Mouse (Mus musculus): Measurements from ENCODE around the gene Gm47955.
"Not testable (repeated sequence)": the region's sequence is repeated elsewhere in the genome, so short reads cannot be mapped to it uniquely, and the experiment has no call there.

Gene Gm47955

DNA sequence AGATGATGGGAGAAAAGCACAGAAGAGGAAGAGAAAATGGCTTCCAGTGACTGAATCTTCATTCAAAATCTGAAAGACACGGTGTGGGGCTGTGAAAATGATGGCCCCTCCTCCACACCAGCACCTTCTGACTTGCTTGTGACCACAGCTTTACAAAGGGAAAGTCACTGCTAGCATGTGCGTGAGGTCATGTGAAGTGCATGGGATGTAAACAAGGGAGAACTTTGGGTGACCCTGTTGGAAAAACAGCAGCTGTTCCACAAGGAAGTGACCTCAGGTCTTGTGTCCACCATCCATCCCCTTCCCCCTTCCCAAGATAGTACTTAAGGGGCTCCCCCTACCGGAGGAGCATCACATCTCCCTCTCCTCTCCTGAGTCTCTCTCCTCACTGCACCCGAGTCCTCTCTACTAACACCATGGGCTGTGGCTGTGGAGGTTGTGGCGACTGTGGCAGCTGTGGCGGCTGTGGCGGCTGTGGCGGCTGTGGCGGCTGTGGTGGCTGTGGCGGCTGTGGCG, at the start of gene Gm47955:
Gene Gm47955, plus strand, starts transcription at position 417 of the 516 bp plus-strand sequence.
- no peak for DNase-seq

DNA sequence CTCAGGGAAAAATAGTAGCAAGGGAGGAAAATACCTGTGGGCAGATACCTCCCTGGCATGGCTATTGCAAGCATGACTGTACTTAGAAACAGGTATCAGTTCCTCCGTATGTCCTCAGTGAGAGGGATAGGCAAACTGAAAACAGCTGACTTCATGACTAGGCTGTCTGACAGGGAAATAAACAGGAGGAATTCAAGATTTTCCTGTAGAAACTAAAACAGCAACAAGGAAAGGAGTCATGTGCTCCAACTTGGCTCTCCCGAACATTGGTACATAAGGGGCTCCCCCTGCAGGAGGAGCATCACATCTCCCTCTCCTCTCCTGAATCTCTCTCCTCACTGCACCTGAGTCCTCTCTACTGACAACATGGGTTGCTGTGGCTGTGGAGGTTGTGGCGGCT, 47.1 kb upstream of the Gm47955 start, which contains the start of gene A030005L19Rik:
Gene A030005L19Rik, plus strand, starts transcription at position 301 of the 400 bp plus-strand sequence.
- DNase-seq = no peak

DNA sequence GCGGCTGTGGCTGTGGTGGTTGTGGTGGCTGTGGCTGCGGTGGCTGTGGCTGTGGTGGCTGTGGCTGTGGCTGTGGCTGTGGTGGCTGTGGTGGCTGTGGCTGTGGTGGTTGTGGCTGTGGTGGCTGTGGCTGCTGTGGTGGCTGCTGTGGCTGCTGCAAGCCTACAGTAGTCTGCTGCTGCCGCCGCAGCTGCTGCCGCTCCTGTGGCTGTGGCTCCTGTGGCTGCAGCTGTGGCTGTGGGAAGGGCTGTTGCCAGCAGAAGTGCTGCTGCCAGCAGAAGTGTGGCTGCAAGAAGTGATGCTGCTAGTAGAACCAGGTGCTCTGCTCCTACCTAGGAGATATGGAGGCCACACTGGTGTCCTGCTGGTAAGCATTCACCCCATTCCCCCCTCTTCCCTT, 46.7 kb upstream of the Gm47955 start:
- not testable (repeated sequence) for DNase-seq

DNA sequence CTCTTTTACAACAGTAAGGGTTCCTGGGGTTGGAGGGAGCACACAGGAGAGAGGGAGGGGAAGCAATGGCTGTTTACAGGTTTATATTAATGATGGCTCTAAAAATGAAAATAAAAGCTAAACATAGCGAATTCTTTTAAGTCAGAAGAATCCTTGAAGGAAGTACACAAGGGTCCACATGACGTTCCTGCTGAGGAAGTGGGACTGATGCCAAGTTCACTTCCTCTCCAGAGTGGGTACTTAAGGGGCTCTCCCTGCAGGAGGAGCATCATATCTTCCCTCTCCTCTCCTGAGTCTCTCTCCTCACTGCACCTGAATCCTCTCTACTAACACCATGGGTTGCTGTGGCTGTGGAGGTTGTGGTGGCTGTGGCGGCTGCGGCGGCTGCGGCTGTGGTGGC, 35.4 kb upstream of the Gm47955 start, which contains the start of gene A030014E15Rik:
Gene A030014E15Rik, plus strand, starts transcription at position 268 of the 400 bp plus-strand sequence.
- no peak for DNase-seq

DNA sequence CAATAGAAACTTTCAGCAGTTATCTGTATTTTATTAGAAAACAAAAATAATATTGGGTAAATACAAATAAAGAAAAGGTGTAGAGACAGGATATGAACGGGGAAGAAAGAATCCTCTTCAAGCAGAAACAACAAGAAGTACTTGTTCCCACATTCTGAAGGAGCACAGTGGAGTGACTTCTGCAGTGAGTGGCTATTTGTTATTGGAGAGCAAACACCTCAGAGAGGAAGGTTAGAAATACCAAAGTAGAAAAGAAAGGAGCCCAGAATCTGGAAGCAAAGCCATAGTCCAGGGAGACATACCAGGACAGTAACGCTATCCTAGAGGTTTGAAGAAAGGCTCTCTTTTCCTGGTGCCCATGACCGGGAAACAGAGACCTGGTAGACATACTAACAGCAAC, 29.5 kb upstream of the Gm47955 start:
- DNase-seq = not testable (repeated sequence)

DNA sequence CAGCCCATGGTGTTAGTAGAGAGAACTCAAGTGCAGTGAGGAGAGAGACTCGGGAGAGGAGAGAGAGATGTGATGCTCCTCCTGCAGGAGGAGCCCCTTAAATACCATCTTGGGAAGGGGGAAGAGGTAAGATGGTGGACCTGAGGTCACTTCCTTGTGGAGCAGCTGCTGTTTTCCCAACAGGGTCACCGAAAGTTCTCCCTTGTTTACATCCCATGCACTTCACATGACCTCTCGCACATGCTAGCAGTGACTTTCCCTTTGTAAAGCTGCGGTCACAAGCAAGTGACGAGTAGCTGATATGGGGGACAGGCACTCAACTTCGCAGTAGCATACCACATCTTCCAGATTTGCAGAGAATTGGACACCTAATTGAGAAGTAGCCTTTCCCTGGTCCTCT, 28.8 kb upstream of the Gm47955 start, which contains the start of gene Gm6217:
Gene Gm6217, minus strand, starts transcription at position 74 of the 400 bp plus-strand sequence.
- DNase-seq = not testable (repeated sequence)

DNA sequence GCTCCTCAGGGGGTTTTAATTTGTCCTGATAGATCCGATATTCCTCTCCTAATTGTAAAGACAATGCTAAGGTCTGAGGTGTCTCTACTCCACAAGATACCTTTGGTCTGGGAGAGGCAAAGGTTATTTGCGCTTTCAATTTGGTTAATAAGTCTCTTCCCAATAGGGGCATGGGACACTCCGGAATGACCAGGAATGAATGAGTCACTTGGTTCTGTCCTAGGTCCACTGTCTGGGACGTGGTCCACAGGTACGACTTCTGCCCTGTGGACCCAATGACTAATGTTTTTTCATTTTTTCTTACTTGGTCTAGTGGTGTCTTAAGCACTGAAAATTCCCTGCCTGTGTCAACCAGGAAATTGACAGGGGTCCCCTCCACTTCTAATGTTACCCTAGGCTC, 21.4 kb upstream of the Gm47955 start:
- DNase-seq = no peak

DNA sequence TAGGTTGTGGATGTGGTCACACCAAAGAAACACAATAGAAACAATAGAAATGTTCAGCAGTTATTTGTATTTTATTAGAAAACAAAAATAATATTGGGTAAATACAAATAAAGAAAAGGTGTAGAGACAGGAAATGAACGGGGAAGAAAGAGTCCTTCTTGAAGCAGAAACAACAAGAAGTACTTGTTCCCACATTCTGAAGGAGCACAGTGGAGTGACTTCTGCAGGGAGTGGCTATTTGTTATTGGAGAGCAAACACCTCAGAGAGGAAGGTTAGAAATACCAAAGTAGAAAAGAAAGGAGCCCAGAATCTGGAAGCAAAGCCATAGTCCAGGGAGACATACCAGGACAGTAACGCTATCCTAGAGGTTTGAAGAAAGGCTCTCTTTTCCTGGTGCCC, 17.6 kb upstream of the Gm47955 start:
- DNase-seq = not testable (repeated sequence)

DNA sequence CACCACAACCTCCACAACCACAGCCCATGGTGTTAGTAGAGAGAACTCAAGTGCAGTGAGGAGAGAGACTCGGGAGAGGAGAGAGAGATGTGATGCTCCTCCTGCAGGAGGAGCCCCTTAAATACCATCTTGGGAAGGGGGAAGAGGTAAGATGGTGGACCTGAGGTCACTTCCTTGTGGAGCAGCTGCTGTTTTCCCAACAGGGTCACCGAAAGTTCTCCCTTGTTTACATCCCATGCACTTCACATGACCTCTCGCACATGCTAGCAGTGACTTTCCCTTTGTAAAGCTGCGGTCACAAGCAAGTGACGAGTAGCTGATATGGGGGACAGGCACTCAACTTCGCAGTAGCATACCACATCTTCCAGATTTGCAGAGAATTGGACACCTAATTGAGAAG, 16.8 kb upstream of the Gm47955 start, which contains the start of gene A030003K21Rik:
Gene A030003K21Rik, minus strand, starts transcription at position 94 of the 400 bp plus-strand sequence.
- not testable (repeated sequence) for DNase-seq

DNA sequence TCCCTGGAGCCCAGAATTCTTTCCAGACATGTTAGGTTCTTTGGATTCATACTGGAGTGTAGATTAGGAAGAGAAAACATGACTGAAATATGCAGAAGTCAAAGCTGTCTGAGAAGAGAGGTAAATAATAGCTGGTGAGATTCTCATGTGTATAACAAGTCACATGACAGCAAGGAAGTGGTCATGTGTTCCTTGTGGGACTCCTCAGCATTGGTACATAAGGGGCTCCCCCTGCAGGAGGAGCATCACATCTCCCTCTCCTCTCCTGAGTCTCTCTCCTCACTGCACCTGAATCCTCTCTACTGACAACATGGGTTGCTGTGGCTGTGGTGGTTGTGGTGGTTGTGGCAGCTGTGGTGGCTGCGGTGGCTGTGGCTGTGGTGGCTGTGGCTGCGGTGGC, 14.1 kb upstream of the Gm47955 start:
- not testable (repeated sequence) for DNase-seq

DNA sequence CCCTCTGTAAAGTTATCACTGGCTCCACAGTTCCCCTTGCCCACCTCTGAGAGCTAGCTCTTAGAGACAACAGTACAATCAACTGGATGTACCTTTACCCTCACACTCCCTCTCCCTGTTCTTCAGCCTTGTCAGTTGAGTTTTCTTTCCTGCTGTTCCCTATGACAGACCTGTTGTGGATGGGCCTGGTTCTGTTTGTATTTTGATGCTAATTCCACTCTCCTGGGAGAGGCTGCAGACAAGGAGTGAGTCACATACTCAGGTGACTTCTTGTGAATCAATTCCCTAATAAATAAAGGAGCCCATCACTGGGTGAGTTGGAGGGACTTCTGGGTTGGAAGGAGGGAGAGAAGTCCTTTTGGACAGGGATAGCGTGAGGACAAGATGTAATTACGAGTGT, 11.5 kb upstream of the Gm47955 start:
- no peak for DNase-seq

DNA sequence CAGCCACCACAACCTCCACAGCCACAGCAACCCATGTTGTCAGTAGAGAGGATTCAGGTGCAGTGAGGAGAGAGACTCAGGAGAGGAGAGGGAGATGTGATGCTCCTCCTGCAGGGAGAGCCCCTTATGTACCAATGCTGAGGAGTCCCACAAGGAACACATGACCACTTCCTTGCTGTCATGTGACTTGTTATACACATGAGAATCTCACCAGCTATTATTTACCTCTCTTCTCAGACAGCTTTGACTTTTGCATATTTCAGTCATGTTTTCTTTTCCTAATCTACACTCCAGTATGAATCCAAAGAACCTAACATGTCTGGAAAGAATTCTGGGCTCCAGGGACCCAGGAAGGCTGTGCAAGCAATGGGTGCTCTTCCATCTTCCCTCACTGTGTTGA, 4.2 kb upstream of the Gm47955 start, which contains the start of gene Gm7544:
Gene Gm7544, minus strand, starts transcription at position 101 of the 400 bp plus-strand sequence.
- not testable (repeated sequence) for DNase-seq

DNA sequence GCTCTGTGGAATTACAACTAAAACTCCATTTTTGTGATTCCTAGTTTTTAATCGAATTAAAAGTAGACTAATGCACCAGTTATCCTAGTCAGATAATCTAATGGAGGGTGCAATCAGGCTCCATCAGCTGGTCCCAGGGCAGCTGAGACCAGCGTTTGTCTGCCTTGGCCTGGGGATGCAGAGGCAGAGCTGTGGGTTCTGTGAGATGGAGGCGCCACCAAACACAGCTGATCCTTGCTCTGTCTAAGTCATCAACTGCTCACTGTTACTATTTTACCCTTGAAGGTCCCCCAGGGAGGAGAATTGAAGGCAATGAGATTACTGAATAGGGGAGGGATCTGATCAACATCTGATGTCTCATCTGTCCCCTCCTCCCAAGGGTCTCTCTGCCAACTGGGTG, 6.3 kb downstream of the Gm47955 start:
- DNase-seq = no peak

DNA sequence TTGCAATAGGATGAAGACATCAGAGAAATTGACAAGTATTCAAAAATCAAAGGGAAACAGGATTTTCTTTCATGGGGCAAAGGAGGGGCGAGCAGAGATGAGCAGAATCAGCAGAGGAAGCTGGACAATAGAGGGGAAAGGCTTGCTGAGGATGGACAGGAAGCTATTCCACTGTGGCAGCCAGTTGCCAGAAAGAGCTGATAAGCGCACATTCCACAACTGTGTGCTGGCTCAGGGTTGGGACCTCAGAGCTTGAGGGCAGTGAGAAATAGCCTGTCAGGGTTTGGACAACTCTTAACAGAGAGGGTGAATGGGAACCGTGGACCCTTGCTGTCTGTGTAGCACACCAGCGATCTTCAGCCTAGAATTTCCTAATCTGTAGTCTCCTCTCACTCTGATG, 12.0 kb downstream of the Gm47955 start:
- DNase-seq = no peak

DNA sequence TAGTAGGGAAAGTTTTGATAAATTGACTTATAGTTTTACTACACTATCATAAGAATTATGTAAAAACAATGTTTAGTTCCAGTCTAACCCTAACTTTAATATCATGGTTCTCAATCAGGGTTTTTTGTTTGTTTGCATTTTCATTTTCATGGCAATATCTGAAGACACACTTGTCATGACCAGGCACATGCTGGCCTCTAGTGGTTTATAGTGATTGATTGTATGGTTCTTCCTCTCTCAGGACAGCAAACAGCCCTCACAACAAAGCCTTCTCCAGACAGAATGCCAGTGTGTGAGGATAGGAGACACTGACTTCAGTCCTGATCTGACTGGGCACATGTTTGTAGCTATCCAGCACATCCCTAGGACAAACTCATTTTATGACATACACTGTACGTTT, 13.2 kb downstream of the Gm47955 start:
- peak in 1 of 2 experiments; percentile 4 for DNase-seq

DNA sequence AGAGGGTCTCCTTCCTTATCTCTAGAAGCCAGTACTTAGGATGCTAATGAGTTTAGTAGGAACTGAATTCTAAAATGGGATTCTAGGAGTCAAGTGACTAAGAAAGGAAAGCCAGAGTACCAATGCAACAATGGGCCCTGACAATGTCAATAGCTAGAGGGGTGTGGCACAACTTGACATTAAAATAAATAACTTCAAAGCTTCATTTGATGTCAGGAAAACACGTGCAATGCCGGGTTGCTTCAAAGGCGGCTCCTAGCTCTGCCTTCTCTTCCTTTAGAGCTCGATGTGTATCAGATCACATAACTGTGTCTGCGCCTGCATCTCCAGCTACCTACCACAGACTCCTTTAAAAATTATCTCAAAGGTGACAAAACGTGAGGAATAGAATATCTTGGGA, 13.8 kb downstream of the Gm47955 start:
- DNase-seq = no peak

DNA sequence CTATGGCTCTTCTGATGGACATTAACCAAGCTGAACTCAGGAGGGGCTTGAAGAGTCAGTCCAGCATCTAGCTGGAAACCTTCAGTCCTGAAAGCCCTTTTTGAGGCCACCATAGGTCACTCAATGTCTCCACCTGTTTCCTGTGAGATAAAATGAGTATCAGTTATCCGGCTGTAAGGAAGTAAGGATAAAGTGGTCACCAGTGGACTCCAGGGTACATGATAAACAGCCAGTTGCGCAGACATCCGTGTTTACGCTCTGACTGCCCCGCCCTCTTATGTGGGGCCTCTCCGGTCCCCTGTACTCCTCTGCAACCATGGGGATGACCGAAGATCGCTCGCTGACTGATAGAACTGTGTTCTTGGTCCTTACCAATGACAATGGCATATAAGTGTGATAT, 14.3 kb downstream of the Gm47955 start:
- DNase-seq = no peak

DNA sequence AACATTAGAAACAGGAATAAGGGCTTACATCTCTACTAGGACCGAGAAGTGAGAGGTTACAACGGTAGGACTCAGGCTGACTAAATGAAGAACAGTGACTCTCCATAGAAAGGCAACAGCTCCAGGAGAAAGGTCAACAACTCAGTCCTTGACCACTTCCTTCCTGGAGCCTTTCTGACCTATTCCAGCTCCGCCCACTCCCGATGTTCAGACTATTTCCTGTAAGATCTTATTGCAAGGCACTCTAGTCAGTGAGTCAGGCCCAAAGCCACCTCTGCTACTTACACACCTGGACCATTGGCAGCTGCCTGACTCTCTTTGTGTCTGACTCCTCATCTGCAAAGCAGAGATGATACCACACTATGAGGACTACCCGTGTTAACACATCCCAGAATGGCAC, 15.7 kb downstream of the Gm47955 start:
- DNase-seq = no peak

DNA sequence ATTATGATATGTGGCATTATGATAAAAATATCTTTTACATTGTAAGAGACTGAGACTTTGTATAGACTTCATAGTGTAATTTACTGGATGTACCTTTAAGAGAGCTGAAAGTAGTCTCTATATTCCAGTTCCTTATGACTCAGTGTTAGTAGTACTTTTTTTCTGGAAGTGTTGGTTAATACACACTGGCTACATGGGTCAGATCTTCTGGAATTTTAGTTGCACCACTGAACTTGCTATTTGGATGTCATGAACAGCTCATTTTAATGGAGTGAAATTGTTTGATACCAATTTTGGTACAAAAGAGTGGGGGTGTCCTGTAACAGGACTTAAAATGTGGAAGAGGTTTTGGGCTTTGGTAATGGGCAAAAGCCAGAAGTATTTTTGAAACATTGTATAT, 17.8 kb downstream of the Gm47955 start:
- DNase-seq = no peak

DNA sequence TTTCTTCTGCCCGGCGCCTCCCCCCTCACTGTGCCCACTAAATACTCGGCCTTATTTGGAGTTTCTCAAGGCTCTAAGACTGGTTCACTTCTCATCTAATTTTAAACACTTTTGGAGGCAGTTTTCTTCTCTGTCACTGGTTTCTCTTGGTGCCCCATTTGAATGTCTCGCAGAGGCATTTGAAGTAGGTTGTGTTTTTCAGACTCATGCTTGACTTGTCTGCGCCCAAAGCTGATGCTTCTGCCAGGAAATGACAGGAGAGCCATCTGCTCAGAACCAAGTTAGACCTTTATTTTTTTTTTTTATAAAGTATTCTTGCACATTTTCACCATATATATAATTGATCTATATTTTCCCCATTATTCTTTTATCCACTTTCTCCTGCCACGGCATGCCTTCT, 26.7 kb downstream of the Gm47955 start:
- DNase-seq = no peak

DNA sequence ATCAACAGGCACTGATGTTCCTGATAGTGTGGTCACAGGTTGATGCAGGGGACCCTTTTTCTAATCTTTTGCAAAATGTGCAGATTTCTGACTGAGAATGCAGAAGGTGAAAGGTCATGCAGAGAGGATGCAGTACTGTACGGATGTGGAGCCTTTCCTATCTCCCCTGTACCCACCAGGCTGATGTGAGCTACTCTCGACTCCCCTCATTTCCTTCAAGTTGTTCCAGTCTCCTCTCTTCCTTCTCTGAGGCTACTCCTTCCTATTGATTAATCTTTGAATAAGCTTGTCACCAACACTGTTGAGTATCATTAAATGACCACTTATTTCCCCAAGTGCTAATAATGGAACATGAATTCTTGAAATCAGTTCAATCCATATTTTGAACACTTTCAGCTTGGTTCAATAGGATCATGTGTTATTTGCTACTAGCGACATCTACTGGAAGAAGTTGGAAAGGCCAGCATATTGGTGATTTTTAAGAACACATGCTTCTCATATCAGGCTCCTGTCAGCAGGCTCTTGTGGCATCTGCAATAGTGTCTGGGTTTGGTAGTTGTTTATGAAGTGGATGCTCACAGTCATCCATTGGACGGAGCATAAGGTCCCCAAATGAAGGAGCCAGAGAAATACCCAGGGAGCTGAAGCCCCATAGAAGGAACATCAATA, 27.6 kb downstream of the Gm47955 start:
- DNase-seq = peak; percentile 70 to 75

DNA sequence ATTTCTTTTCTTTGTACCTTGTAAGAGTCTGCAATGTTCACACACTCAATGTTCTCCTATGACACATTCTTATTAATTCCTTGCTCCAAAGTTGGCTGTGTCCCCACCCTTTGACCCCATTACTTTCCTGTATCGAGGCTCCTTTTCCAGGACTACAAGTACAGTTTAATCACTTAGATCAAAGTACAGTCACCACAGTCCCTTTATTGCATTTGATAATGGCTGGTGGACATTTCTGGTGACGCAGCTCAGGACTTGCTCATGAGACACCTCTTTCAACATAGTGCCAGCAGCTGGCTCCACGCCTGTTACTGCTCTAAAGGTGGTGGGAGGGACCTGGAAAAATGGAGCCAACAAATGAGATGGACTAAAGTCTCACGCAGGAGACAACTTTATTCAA, 31.0 kb downstream of the Gm47955 start:
- no peak for DNase-seq

DNA sequence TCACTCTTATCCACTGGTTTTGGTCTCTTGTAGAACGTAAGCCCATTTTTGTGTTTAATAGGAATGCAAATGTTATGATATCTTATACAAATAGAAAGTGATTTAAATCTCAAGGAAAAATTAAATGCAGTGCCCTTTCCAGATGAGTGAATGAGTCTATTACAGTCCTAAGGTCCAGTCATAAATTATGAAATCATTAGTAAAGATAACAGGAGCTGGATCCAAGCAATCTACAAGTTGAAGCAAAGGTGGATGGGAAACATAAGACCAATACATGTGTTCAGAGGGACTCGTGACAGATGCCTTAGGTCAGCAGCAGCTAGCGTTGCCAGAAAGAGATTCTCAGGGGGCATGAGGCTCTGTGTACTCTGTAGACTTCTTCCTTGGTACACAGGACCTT, 31.5 kb downstream of the Gm47955 start:
- DNase-seq = no peak

DNA sequence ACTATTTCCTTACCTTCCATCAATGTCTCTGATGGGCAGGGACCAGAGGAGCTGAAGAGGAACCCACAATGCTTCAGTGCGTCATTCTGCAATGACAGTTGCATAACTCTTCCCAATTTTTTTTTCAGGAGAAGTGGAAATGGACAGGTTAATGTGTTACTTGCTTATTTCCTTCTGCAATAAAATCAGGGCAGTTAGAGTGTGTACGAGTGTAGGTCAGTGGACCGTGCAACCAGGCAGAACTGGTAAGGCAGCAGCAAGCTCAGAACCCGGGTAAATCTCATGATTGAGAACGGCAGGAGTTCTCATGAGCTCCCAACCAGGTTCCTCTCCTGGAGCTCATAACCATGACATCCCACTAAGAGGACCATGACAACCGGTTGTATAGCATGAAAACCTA, 32.0 kb downstream of the Gm47955 start:
- DNase-seq = no peak

Measured in cerebellum, postnatal 14 days (tissue).